Mouse (Mus musculus) myocyte (in vitro differentiated cells): ENCODE measurements at regions not wholly inside any gene's neighbourhood (a gene's known extent, or its start where the extent isn't known, plus 50 kb on each side); places are given as distances from the start of the nearest gene placed in this dataset.

Experiments
- H3K27me3 ChIP-seq: one replicate; pipeline ENCODE4 v1.6.1; 2011; ENCODE audit not compliant: control insufficient read depth, insufficient read depth, insufficient read length
- H3K36me3 ChIP-seq: one replicate; pipeline ENCODE4 v1.6.1; 2011; ENCODE audit not compliant: control insufficient read depth, insufficient read depth
- H3K4me2 ChIP-seq: one replicate; pipeline ENCODE4 v1.6.1; 2011; ENCODE audit warnings: low read depth, control low read depth
- H3K4me3 ChIP-seq: one replicate; pipeline ENCODE4 v1.5.1; 2011; ENCODE audit warnings: mild to moderate bottlenecking, control low read depth, moderate library complexity
- H3K79me2 ChIP-seq: one replicate; pipeline ENCODE4 v1.6.1; 2011; ENCODE audit not compliant: control insufficient read depth, insufficient read depth
- H3ac ChIP-seq: one replicate; pipeline ENCODE4 v1.6.1; 2011; ENCODE audit not compliant: control insufficient read depth, insufficient read length
- CEBPB ChIP-seq: IDR thresholded peaks from 2 replicates; pipeline ENCODE4 v1.6.1; 2011; ENCODE audit warnings: mild to moderate bottlenecking, moderate library complexity; ENCODE audit not compliant: poor library complexity, insufficient read depth, severe bottlenecking
- E2F4 ChIP-seq: IDR thresholded peaks from one replicate; pipeline ENCODE4 v1.6.1; 2011; ENCODE audit warnings: mild to moderate bottlenecking, control low read depth, moderate library complexity; ENCODE audit not compliant: insufficient read depth
- MAX ChIP-seq: IDR thresholded peaks from one replicate; pipeline ENCODE4 v1.6.1; 2011; ENCODE audit warnings: low read depth, mild to moderate bottlenecking, control low read depth
- MYOD1 ChIP-seq, 3 experiments: IDR thresholded peaks; one replicate each; pipeline ENCODE4 v1.6.1; 2011; ENCODE audit warnings: control low read depth in 2 of 3, low read depth in 2 of 3, mild to moderate bottlenecking in 2 of 3, moderate library complexity in 1 of 3; ENCODE audit not compliant: insufficient read length in 2 of 3, control insufficient read depth in 1 of 3
- MYOG ChIP-seq, 3 experiments: IDR thresholded peaks; one replicate each; pipeline ENCODE4 v1.6.1; 2011; ENCODE audit warnings: control low read depth in 2 of 3, low read depth in 2 of 3, mild to moderate bottlenecking in 2 of 3; ENCODE audit not compliant: insufficient read length in 2 of 3, control insufficient read depth in 1 of 3, insufficient read depth in 1 of 3
- POLR2A ChIP-seq: IDR thresholded peaks from one replicate; pipeline ENCODE4 v1.6.1; 2011; ENCODE audit warnings: low read depth, mild to moderate bottlenecking, control low read depth, moderate library complexity; ENCODE audit not compliant: insufficient read length
- POLR2AphosphoS2 ChIP-seq: IDR thresholded peaks from one replicate; pipeline ENCODE4 v1.6.1; 2011; ENCODE audit warnings: low read depth, control low read depth; ENCODE audit not compliant: insufficient read length
- REST ChIP-seq: IDR thresholded peaks from one replicate; pipeline ENCODE4 v1.6.1; 2011; ENCODE audit warnings: mild to moderate bottlenecking, control low read depth, moderate library complexity; ENCODE audit not compliant: insufficient read depth, insufficient read length
- SRF ChIP-seq: IDR thresholded peaks from one replicate; pipeline ENCODE4 v1.6.1; 2011; ENCODE audit warnings: low read depth; ENCODE audit not compliant: control insufficient read depth, insufficient read length
- TCF12 ChIP-seq: IDR thresholded peaks from one replicate; pipeline ENCODE4 v1.6.1; 2011; ENCODE audit warnings: mild to moderate bottlenecking, control low read depth; ENCODE audit not compliant: poor library complexity, insufficient read depth, severe bottlenecking
- TCF3 ChIP-seq: IDR thresholded peaks from one replicate; pipeline ENCODE4 v1.6.1; 2011; ENCODE audit warnings: low read depth, control low read depth; ENCODE audit not compliant: insufficient read length
- USF1 ChIP-seq: IDR thresholded peaks from one replicate; pipeline ENCODE4 v1.6.1; 2011; ENCODE audit warnings: low read depth, mild to moderate bottlenecking, control low read depth, moderate library complexity

DNA sequence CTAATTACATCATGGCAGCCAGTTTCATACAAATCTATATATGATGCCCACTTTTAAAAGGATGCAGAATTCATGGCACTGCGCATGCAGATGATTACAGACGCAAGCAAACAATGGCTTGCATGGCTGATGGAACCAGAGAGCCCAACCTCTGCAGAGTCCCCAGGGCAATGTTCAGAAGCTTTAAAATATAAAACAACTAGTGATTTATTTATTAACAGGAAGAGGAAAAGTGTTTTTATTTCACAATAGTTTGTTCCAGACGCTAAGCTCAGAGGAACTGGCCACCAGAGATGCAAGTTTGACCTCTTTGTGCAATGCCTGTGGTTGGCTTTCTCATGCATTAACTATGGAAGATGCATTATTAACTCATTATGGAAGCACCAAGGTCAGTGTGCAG, 215.3 kb upstream of the Sorcs1 start:
- Histone ChIP-seq H3K27me3 (no peaks in the 10 kb centered on the region), H3K36me3 (no peaks in the 10 kb centered on the region), H3K4me2 (no peak overlapping the region), H3K79me2 (no peaks in the 10 kb centered on the region), H3K4me3 (no peak overlapping the region), H3ac (no peak overlapping the region)
- TF ChIP-seq MAX (no peak), POLR2AphosphoS2 (no peak), CEBPB (peak; percentile 40; the same call in 1 of the 2 replicates), TCF3 (no peak), E2F4 (no peak), TCF12 (no peak), REST (no peak), USF1 (no peak)

DNA sequence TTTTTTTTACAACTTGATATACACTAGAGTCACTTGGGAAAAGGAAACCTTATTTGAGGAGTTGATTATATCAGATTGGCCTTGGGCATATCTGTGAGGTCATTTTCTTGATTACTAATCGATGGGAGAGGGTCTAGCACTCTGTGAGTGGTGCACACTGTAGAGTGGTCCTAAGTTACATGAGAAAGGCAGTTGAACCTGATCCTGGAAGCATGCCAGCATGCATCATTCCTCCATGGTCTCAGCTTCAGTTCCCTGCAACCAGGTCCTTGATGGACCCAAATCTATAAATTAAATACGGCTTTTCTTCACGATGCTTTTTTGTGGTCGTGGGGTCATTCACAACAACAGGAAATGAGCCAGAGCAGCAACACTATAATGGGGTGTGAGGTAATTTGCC, 194.2 kb upstream of the Sorcs1 start:
- H3K4me2 ChIP-seq, result no peak overlapping the region
- TF ChIP-seq TCF3 (no peak), CEBPB (no peak), SRF (no peak), MYOD1 (IDR thresholded peaks at IDR 0.05; ENCODE audit: control insufficient read depth in 1 of 3, insufficient read length in 2 of 3, low read depth in 2 of 3) (no peak), MYOG (IDR thresholded peaks at IDR 0.05; ENCODE audit: control insufficient read depth in 1 of 3, insufficient read depth in 1 of 3, insufficient read length in 2 of 3, low read depth in 2 of 3) (no peak), REST (no peak), POLR2A (no peak), E2F4 (no peak), MAX (no peak), USF1 (no peak), TCF12 (no peak), POLR2AphosphoS2 (no peak)

DNA sequence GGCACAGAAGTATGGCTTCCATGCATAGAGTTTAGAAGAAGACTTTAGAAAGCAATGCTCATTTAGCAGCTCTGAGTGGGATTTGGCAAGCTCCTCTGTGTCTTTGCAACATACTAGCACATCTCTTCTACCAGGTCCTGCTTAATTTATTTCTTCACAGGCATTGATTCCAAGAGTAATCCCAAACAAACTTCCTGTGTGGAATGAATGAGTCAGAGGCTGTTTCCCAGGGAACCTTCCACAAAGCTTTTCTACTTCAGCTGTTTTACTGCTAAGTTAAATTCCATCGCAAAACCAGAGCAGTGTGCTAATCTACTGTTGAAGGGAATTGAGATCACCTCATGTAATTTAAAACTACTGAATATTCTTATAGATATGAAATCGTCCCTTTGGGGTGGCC, 193.7 kb upstream of the Sorcs1 start:
- no peak overlapping the region for H3ac ChIP-seq
- TF ChIP-seq MYOG (IDR thresholded peaks at IDR 0.05; ENCODE audit: control insufficient read depth in 1 of 3, insufficient read depth in 1 of 3, insufficient read length in 2 of 3, low read depth in 2 of 3) (no peak), TCF12 (no peak), E2F4 (no peak), REST (no peak), USF1 (no peak), MAX (no peak), MYOD1 (IDR thresholded peaks at IDR 0.05; ENCODE audit: control insufficient read depth in 1 of 3, insufficient read length in 2 of 3, low read depth in 2 of 3) (no peak), POLR2A (no peak), SRF (no peak), POLR2AphosphoS2 (no peak)
- no peaks in the 10 kb centered on the region for H3K27me3 ChIP-seq
- no peak overlapping the region for H3K4me3 ChIP-seq
- H3K4me2 ChIP-seq, result no peak overlapping the region
- H3K79me2 ChIP-seq, result no peaks in the 10 kb centered on the region
- H3K36me3 ChIP-seq, result no peaks in the 10 kb centered on the region

More for the DNA sequence above, 194.2 kb upstream of the Sorcs1 start:
- H3K27me3 ChIP-seq, result no peaks in the 10 kb centered on the region
- no peak overlapping the region for H3ac ChIP-seq
- H3K79me2 ChIP-seq, result no peaks in the 10 kb centered on the region
- no peaks in the 10 kb centered on the region for H3K36me3 ChIP-seq
- no peak overlapping the region for H3K4me3 ChIP-seq

DNA sequence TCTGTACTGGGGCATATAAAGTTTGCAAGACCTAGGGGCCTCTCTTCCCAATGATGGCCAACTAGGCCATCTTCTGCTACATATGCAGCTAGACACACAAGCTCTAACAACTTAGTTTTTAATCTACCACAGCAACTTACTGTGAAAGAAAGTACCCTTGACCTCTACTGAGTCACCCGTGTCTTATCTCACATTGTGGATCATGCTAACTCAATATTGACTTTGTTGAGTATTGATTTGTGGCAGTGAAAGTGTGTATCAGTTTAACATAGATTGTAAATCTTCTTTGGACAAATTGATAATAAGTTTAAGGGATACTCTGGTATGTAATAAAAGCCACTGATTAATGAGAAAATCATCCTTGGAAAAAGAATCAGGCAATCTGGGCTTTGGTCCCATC, 176.4 kb upstream of the Sorcs1 start:
- Histone ChIP-seq H3K4me2 (no peak overlapping the region), H3ac (no peak overlapping the region), H3K36me3 (no peaks in the 10 kb centered on the region), H3K79me2 (no peaks in the 10 kb centered on the region), H3K27me3 (no peaks in the 10 kb centered on the region), H3K4me3 (no peak overlapping the region)
- TF ChIP-seq E2F4 (no peak), MYOG (IDR thresholded peaks at IDR 0.05; ENCODE audit: control insufficient read depth in 1 of 3, insufficient read depth in 1 of 3, insufficient read length in 2 of 3, low read depth in 2 of 3) (no peak), TCF12 (no peak), POLR2A (no peak), POLR2AphosphoS2 (no peak), USF1 (no peak), MYOD1 (IDR thresholded peaks at IDR 0.05; ENCODE audit: control insufficient read depth in 1 of 3, insufficient read length in 2 of 3, low read depth in 2 of 3) (no peak)

DNA sequence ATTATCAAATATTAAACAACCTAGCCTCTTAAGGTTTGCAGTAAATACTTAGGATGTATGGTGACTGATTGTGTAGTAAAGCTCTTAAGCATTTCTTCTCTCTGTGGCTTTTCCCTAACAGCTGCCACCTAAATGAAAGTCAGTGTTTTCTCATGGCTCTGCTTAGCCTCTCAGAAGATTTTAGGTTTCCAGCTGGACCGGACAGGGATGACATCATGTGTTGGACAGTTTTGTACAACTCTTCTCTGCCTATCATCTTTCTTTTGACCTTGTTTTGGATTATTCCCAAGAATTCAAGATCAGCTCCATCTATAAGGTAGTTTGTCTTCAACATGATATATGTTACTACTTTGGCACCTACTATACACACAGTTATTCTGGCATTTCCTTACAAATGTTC, 162.1 kb upstream of the Sorcs1 start:
- Histone ChIP-seq H3K4me2 (peak overlapping the region; percentile 10), H3K36me3 (no peaks in the 10 kb centered on the region), H3K27me3 (no peaks in the 10 kb centered on the region), H3ac (no peak overlapping the region), H3K79me2 (no peaks in the 10 kb centered on the region), H3K4me3 (no peak overlapping the region)
- no peak for TF ChIP-seq MYOG (IDR thresholded peaks at IDR 0.05; ENCODE audit: control insufficient read depth in 1 of 3, insufficient read depth in 1 of 3, insufficient read length in 2 of 3, low read depth in 2 of 3)
- TF ChIP-seq TCF12, result no peak
- TF ChIP-seq USF1, result no peak
- TF ChIP-seq MAX, result no peak
- no peak for TF ChIP-seq MYOD1 (IDR thresholded peaks at IDR 0.05; ENCODE audit: control insufficient read depth in 1 of 3, insufficient read length in 2 of 3, low read depth in 2 of 3)
- no peak for TF ChIP-seq POLR2AphosphoS2
- TF ChIP-seq POLR2A, result no peak
- TF ChIP-seq E2F4, result no peak
- no peak for TF ChIP-seq TCF3
- no peak for TF ChIP-seq SRF
- no peak for TF ChIP-seq REST
